Mouse (Mus musculus) right cerebral cortex, postnatal 36 days (tissue): ENCODE measurements around the gene Chaf1b.

Experiments used
- DNase-seq, 2 experiments: peaks; one replicate each; pipeline ENCODE4 v3.0.0; 2022; ENCODE audit warnings: low spot score in 2 of 2, mixed read lengths in 1 of 2

The Chaf1b gene

GRCm38 (mm10) chr16:93912808-93913207 lies 29.1 kb downstream of the Chaf1b start:
- no peak for DNase-seq

- no peak for DNase-seq
These were observed 30.3 kb downstream of the Chaf1b start for GRCm38 (mm10) chr16:93913881-93914576.

GRCm38 (mm10) chr16:93915338-93915849 lies 31.7 kb downstream of the Chaf1b start:
- no peak for DNase-seq

- DNase-seq = peak; percentile 50 to 56
These were observed 34.3 kb downstream of the Chaf1b start for GRCm38 (mm10) chr16:93917712-93918678.

- no peak for DNase-seq
These were observed 35.0 kb downstream of the Chaf1b start for GRCm38 (mm10) chr16:93918679-93919060.

- no peak for DNase-seq
These were observed 35.5 kb downstream of the Chaf1b start for GRCm38 (mm10) chr16:93919189-93919588.

- no peak for DNase-seq
These were observed 37.0 kb downstream of the Chaf1b start for GRCm38 (mm10) chr16:93920673-93921072.

GRCm38 (mm10) chr16:93922835-93923389 lies 39.2 kb downstream of the Chaf1b start:
- DNase-seq = no peak

- no peak for DNase-seq
These were observed 40.1 kb downstream of the Chaf1b start for GRCm38 (mm10) chr16:93923788-93924187.

GRCm38 (mm10) chr16:93925684-93926247 lies 42.1 kb downstream of the Chaf1b start:
- DNase-seq = no peak

GRCm38 (mm10) chr16:93929370-93930032 lies 45.8 kb downstream of the Chaf1b start:
- DNase-seq = no peak

GRCm38 (mm10) chr16:93932185-93933168 lies 48.8 kb downstream of the Chaf1b start:
- DNase-seq = no peak

- DNase-seq = no peak
These were observed 50.9 kb downstream of the Chaf1b start for GRCm38 (mm10) chr16:93934588-93934987.

- no peak for DNase-seq
These were observed 51.3 kb downstream of the Chaf1b start for GRCm38 (mm10) chr16:93935009-93935408.

- peak in 1 of 2 experiments; percentile 17 for DNase-seq
These were observed 54.7 kb downstream of the Chaf1b start for GRCm38 (mm10) chr16:93938400-93938846.

- no peak for DNase-seq
These were observed 56.3 kb downstream of the Chaf1b start for GRCm38 (mm10) chr16:93939961-93940360.

- DNase-seq = no peak
These were observed 58.3 kb downstream of the Chaf1b start for GRCm38 (mm10) chr16:93941781-93942567.

- DNase-seq = no peak
These were observed 59.2 kb downstream of the Chaf1b start for GRCm38 (mm10) chr16:93942796-93943502.

GRCm38 (mm10) chr16:93944301-93944700 lies 60.6 kb downstream of the Chaf1b start:
- DNase-seq = no peak
